Mouse (Mus musculus) inflammation-experienced regulatory T-cells (primary cell): ENCODE results near the gene Msh5. TPM values are rescaled to one million over a fixed set of nuclear protein-coding genes. Genes with fewer than 3 reads are reported as not detected.

Source experiments
- polyA plus RNA-seq, 2 experiments: library from polyadenylated mRNA; unstranded; fragments of 100-300 nt; shearing (Covaris generic); gene quantifications; one replicate each; pipeline ENCODE4 v1.2.1; 2017

Gene Msh5
- polyA plus RNA-seq, 2 experiments from 2014 or later, result 2.9 to 3.2 TPM

Other genes with a start within 250 kb of the Msh5 start
- not detected for gene Cyp21a1, start 242.2 kb downstream of the Msh5 start, polyA plus RNA-seq
- 10 to 100 TPM; 29.4 to 36.0 TPM for gene Stk19, start 209.8 kb downstream of the Msh5 start, polyA plus RNA-seq
- 10 to 100 TPM; 63.2 to 66.7 TPM for gene Dxo, start 209.7 kb downstream of the Msh5 start, polyA plus RNA-seq
- gene Skiv2l, start 196.5 kb downstream of the Msh5 start, polyA plus RNA-seq, result 100 to 1,000 TPM; 103 to 142 TPM
- gene Nelfe, start 196.4 kb downstream of the Msh5 start, polyA plus RNA-seq, result 10 to 100 TPM; 48.2 to 64.7 TPM
- under 1 TPM; 0.40 to 0.65 TPM for gene Cfb, start 184.2 kb downstream of the Msh5 start, polyA plus RNA-seq
- gene Zbtb12, start 167.3 kb downstream of the Msh5 start, polyA plus RNA-seq, result under 1 TPM; 0.27 to 0.39 TPM
- gene Gm20547, start 164.7 kb downstream of the Msh5 start, polyA plus RNA-seq, result not detected
- 1 to 10 TPM; 1.6 to 3.3 TPM for gene C2, start 148.5 kb downstream of the Msh5 start, polyA plus RNA-seq
- gene Ehmt2, start 148.3 kb downstream of the Msh5 start, polyA plus RNA-seq, result 10 to 100 TPM; 65.4 to 83.5 TPM
- gene Slc44a4, start 132.3 kb downstream of the Msh5 start, polyA plus RNA-seq, result under 1 TPM in 1 of 2 experiments, not detected in 1; 0.21 TPM
- 10 to 100 TPM; 78.7 to 95.7 TPM for gene Neu1, start 115.5 kb downstream of the Msh5 start, polyA plus RNA-seq
- gene Hspa1b, start 87.5 kb downstream of the Msh5 start, polyA plus RNA-seq, result 100 to 1,000 TPM; 378 to 903 TPM
- 10 to 100 TPM; 13.3 to 18.6 TPM for gene Gm20481, start 76.8 kb downstream of the Msh5 start, polyA plus RNA-seq
- 100 to 1,000 TPM in 1 of 2 experiments, 10 to 100 TPM in 1; 84.0 to 191 TPM for gene Hspa1a, start 74.6 kb downstream of the Msh5 start, polyA plus RNA-seq
- gene Hspa1l, start 74.0 kb downstream of the Msh5 start, polyA plus RNA-seq, result under 1 TPM; 0.10 to 0.73 TPM
- gene Lsm2, start 64.9 kb downstream of the Msh5 start, polyA plus RNA-seq, result 100 to 1,000 TPM in 1 of 2 experiments, 10 to 100 TPM in 1; 80.1 to 110 TPM
- gene Vars, start 45.8 kb downstream of the Msh5 start, polyA plus RNA-seq, result 100 to 1,000 TPM; 201 to 211 TPM
- gene Vwa7, start 30.2 kb downstream of the Msh5 start, polyA plus RNA-seq, result under 1 TPM; 0.07 to 0.34 TPM
- 1 to 10 TPM; 1.5 to 2.5 TPM for gene Sapcd1, start 18.7 kb downstream of the Msh5 start, polyA plus RNA-seq
- 100 to 1,000 TPM; 533 to 549 TPM for gene Clic1, start 3.2 kb upstream of the Msh5 start, polyA plus RNA-seq
- gene Ddah2, start 12.3 kb upstream of the Msh5 start, polyA plus RNA-seq, result 1 to 10 TPM in 1 of 2 experiments, under 1 TPM in 1; 0.98 to 2.2 TPM
- 1 to 10 TPM in 1 of 2 experiments, not detected in 1; 2.0 TPM for gene Ly6g6c, start 18.6 kb upstream of the Msh5 start, polyA plus RNA-seq
- under 1 TPM; 0.11 to 0.16 TPM for gene Mpig6b, start 19.4 kb upstream of the Msh5 start, polyA plus RNA-seq
- gene Ly6g6e, start 30.2 kb upstream of the Msh5 start, polyA plus RNA-seq, result not detected
- under 1 TPM in 1 of 2 experiments, not detected in 1; 0.60 TPM for gene Ly6g6d, start 31.3 kb upstream of the Msh5 start, polyA plus RNA-seq
- not detected for gene Ly6g6f, start 38.9 kb upstream of the Msh5 start, polyA plus RNA-seq
- gene Abhd16a, start 42.5 kb upstream of the Msh5 start, polyA plus RNA-seq, result 10 to 100 TPM; 73.9 to 82.7 TPM
- gene Ly6g5c, start 61.5 kb upstream of the Msh5 start, polyA plus RNA-seq, result not detected
- gene Ly6g5b, start 68.7 kb upstream of the Msh5 start, polyA plus RNA-seq, result 1 to 10 TPM in 1 of 2 experiments, under 1 TPM in 1; 0.90 to 3.6 TPM
- 10 to 100 TPM; 54.2 to 60.6 TPM for gene Gpank1, start 74.7 kb upstream of the Msh5 start, polyA plus RNA-seq
- 100 to 1,000 TPM; 238 to 275 TPM for gene Csnk2b, start 75.3 kb upstream of the Msh5 start, polyA plus RNA-seq
- 1 to 10 TPM; 1.9 to 3.0 TPM for gene D17H6S53E, start 79.6 kb upstream of the Msh5 start, polyA plus RNA-seq
- 1 to 10 TPM in 1 of 2 experiments, not detected in 1; 2.6 TPM for gene Apom, start 85.3 kb upstream of the Msh5 start, polyA plus RNA-seq
- gene Bag6, start 88.4 kb upstream of the Msh5 start, polyA plus RNA-seq, result 10 to 100 TPM; 50.0 to 63.9 TPM
- gene Prrc2a, start 118.2 kb upstream of the Msh5 start, polyA plus RNA-seq, result 10 to 100 TPM; 24.6 to 25.6 TPM
- gene Aif1, start 129.3 kb upstream of the Msh5 start, polyA plus RNA-seq, result 1 to 10 TPM; 1.9 to 8.1 TPM
- gene Lst1, start 141.7 kb upstream of the Msh5 start, polyA plus RNA-seq, result 1 to 10 TPM; 5.7 to 8.4 TPM
- 1,000 to 10,000 TPM; 1,692 to 1,979 TPM for gene Ltb, start 147.7 kb upstream of the Msh5 start, polyA plus RNA-seq
- gene Tnf, start 155.3 kb upstream of the Msh5 start, polyA plus RNA-seq, result 10 to 100 TPM; 34.2 to 54.8 TPM
- gene Lta, start 158.6 kb upstream of the Msh5 start, polyA plus RNA-seq, result 100 to 1,000 TPM in 1 of 2 experiments, 10 to 100 TPM in 1; 56.6 to 152 TPM
- not detected for gene Gm16181, start 174.1 kb upstream of the Msh5 start, polyA plus RNA-seq
- gene Atp6v1g2, start 186.9 kb upstream of the Msh5 start, polyA plus RNA-seq, result 1 to 10 TPM; 4.5 to 5.5 TPM
- gene Nfkbil1, start 189.0 kb upstream of the Msh5 start, polyA plus RNA-seq, result 10 to 100 TPM; 15.6 to 29.3 TPM
- 100 to 1,000 TPM; 211 to 230 TPM for gene Ddx39b, start 195.0 kb upstream of the Msh5 start, polyA plus RNA-seq
- 1,000 to 10,000 TPM; 5,968 to 6,679 TPM for gene H2-D1, start 216.0 kb upstream of the Msh5 start, polyA plus RNA-seq